Mouse (Mus musculus) kidney, adult 2 months (tissue): ENCODE data around the gene Eif2ak2.

Experiments used
- CTCF ChIP-seq: fragments of 200-500 bp; conservative IDR thresholded peaks from 2 replicates; pipeline ENCODE4 v1.5.1; 2011; ENCODE audit warnings: low read depth, mild to moderate bottlenecking, control low read depth, low read length, moderate library complexity, mixed read lengths; ENCODE audit not compliant: insufficient read depth, insufficient read length
- POLR2A ChIP-seq: fragments of 200-500 bp; IDR thresholded peaks from one replicate; pipeline ENCODE4 v1.6.1; 2011; ENCODE audit warnings: low read depth, low read length, control low read depth

DNA sequence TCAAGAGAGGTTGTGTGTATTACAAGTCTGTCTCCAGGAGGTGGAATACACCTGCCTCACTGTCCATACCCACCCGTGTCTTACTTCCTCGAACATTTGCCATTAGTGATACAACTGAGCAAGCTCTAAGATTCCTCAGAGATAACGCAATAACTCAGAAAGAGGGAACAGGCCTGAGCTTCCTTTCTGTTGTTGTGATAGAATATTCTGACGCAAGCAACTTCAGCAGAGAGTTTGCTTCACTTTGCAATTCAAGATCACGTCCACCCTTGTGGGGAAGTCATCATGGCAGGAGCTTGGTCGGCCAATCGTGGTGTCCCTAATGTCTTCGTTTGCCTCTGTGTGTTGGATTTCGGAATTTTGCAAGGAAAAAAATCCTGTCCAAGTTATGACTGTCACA lies 8.6 kb upstream of the Eif2ak2 start:
- no peak for TF ChIP-seq CTCF
- no peak for TF ChIP-seq POLR2A
